Mouse (Mus musculus) intestine, embryonic 16.5 days (tissue): ENCODE measurements around the gene Emx2. TPM values are rescaled to one million over a fixed set of nuclear protein-coding genes. Genes with fewer than 3 reads are reported as not detected.

Source experiments
- ATAC-seq: fragments of 200-750 bp; cut with Nextera tagmentation; 2 replicates; pipeline ENCODE4 v1.8.0; 2017; ENCODE audit warnings: moderate TSS enrichment, moderate library complexity
- H3K27ac ChIP-seq: fragments of 300-500 bp; sonication (generic); 2 replicates; pipeline ENCODE4 v1.5.1; 2014; ENCODE audit warnings: mild to moderate bottlenecking, low read length
- H3K27me3 ChIP-seq: fragments of 300-500 bp; sonication (generic); replicated peaks from 2 replicates; pipeline ENCODE4 v1.6.1; 2014; ENCODE audit warnings: low read length, control low read depth, mixed read lengths; ENCODE audit not compliant: control insufficient read depth, insufficient read depth
- H3K36me3 ChIP-seq: fragments of 300-500 bp; sonication (generic); 2 replicates; pipeline ENCODE4 v1.6.1; 2014; ENCODE audit warnings: low read length, control low read depth; ENCODE audit not compliant: control insufficient read depth, insufficient read depth
- H3K4me1 ChIP-seq: fragments of 300-500 bp; sonication (generic); 2 replicates; pipeline ENCODE4 v1.6.1; 2014; ENCODE audit warnings: low read length, control low read depth, mixed read lengths; ENCODE audit not compliant: control insufficient read depth, insufficient read depth
- H3K4me2 ChIP-seq: fragments of 300-500 bp; sonication (generic); 2 replicates; pipeline ENCODE4 v1.6.1; 2014; ENCODE audit warnings: low read depth, low read length, control low read depth
- H3K4me3 ChIP-seq: fragments of 300-500 bp; sonication (generic); 2 replicates; pipeline ENCODE4 v1.5.1; 2014; ENCODE audit warnings: mild to moderate bottlenecking, low read length
- H3K9ac ChIP-seq: fragments of 300-500 bp; sonication (generic); 2 replicates; pipeline ENCODE4 v1.6.1; 2014; ENCODE audit warnings: low read depth, low read length
- H3K9me3 ChIP-seq: fragments of 300-500 bp; sonication (generic); 2 replicates; pipeline ENCODE4 v1.6.1; 2016; ENCODE audit warnings: low read length, control low read depth; ENCODE audit not compliant: control insufficient read depth
- WGBS: fragments of 180-500 bp; shearing (Covaris S2); extraction: QIAGEN DNeasy Blood & Tissue Kit; methylation state at CpG from one replicate; pipeline ENCODE4 v1.1.7; 2014; 5-methylcytosine and 5-hydroxymethylcytosine counted together
- polyA plus RNA-seq: library from polyadenylated mRNA; unstranded; fragments of >200 nt; fragmentation: Nextera tagmentation; extraction: Ambion mirVana; gene quantifications from 2 replicates; pipeline ENCODE4 v1.2.1, GENCODE M21; 2015

The Emx2 gene
- polyA plus RNA-seq, 1 experiment from 2014 or later, result not detected

DNA sequence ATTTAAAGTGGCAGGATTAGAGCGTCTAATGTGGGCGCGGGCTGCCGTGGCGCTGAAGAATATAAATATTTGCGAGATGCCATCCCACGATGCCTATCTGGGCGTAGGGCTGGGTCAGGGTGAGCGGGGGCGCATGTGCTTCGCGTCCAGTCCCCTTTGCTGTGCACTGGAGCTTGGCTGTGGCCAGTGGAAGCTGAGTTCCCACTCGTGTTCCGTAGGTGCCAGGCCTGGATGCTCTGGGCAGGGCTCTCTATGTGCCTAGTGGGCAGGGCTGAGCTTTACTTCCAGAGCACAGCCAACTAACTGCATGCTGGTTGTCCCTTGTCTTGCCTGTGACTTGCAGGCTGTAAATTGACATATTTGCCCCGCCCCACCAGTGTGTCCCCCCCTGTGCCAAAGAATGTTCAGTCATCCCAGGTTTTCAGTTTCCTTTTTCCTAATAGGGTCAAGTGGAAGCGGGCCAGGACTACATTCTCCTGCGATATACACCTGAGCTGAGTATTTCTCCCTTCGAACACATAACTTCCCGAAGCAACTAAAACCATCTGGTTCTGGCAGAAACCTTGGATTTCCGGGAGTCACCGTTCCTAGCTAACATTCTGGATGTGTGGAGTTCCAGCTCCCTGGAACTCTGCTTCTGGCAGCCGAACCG is 9.4 kb downstream of the Emx2 start:
- WGBS, result 1% methylated on average over 23 of the region's 23 CpGs
- H3K4me3 ChIP-seq, result no peak overlapping the region
- peaks cover 95% of the 10 kb centered on the region for H3K27me3 ChIP-seq
- no peak overlapping the region for H3K4me2 ChIP-seq
- H3K4me1 ChIP-seq, result no peaks in the 10 kb centered on the region
- no peak for ATAC-seq
- no peak overlapping the region for H3K9ac ChIP-seq
- H3K9me3 ChIP-seq, result no peaks in the 10 kb centered on the region
- no peaks in the 10 kb centered on the region for H3K36me3 ChIP-seq
- H3K27ac ChIP-seq, result no peak overlapping the region

GRCm38 (mm10) chr19:59468065-59468810 is 10.1 kb downstream of the Emx2 start:
- H3K4me2 ChIP-seq, result no peak overlapping the region
- H3K9ac ChIP-seq, result no peak overlapping the region
- no peak; the same call in 1 of the 2 replicates for ATAC-seq

DNA sequence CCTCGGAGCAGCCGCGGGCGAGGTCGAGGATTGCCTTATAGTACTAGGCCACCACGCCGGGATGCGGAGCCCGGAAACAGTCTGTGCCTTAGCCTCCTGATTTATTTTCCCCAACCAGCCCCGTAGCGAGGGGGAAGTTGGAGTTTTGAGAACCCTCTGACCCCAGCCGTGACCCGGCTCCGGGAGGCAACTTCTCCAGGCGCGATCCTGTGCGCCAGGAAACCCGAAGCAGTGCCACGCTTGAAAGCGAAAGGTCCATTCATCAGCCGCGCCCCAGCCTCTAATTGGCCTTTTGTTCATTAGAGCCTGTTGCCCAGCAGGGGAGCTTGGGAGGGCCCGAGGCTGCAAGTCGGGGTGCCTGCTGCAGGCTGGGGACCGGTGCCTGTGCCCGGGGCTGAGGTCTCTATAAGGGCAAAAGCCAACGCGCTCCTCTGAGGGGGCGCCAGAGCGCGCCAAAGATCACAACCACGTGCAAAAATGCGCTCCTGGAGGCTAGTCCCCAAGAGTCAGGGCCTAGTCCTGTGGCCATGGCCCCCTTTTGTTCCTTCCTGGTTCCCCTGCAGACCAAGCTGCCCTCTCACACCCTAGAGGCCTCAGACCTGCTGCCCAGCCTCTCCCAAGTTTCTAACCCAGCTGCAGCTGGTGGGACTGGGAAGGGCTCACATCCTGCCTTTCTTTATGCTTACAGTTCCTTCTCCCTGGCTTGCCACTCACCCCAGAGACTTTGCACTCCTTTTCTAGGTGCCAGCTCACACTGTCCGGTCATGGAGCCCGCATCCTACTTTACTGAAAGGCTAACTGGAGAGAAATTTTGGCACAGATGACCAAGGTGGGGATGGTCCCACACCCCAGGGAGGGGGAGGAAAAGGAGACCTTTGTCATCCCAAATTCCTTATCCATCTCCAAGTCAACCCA is 11.1 kb downstream of the Emx2 start:
- H3K9ac ChIP-seq, result no peak overlapping the region

More at GRCm38 (mm10) chr19:59468065-59468810, 10.1 kb downstream of the Emx2 start:
- Histone ChIP-seq H3K9me3 (no peaks in the 10 kb centered on the region), H3K4me3 (no peak overlapping the region), H3K27ac (no peak overlapping the region), H3K4me1 (no peaks in the 10 kb centered on the region), H3K27me3 (peaks cover 92% of the 10 kb centered on the region), H3K36me3 (no peaks in the 10 kb centered on the region)
- WGBS, result 2% methylated on average over 25 of the region's 27 CpGs

GRCm38 (mm10) chr19:59470074-59470630 is 12.0 kb downstream of the Emx2 start:
- 11% methylated on average over 11 of the region's 11 CpGs for WGBS

More for the DNA sequence above, 11.1 kb downstream of the Emx2 start:
- no peak for ATAC-seq
- Histone ChIP-seq H3K4me2 (peak overlapping the region; percentile 43), H3K27ac (no peak overlapping the region), H3K36me3 (no peaks in the 10 kb centered on the region), H3K4me1 (no peaks in the 10 kb centered on the region), H3K9me3 (no peaks in the 10 kb centered on the region), H3K4me3 (peak overlapping the region; percentile 31), H3K27me3 (peaks cover 82% of the 10 kb centered on the region)
- WGBS, result 2% methylated on average over 35 of the region's 35 CpGs

GRCm38 (mm10) chr19:59470913-59471312 is 12.7 kb downstream of the Emx2 start:
- WGBS, result 1% methylated on average over 13 of the region's 13 CpGs
- ATAC-seq, result no peak
- Histone ChIP-seq H3K27me3 (peaks cover 67% of the 10 kb centered on the region), H3K9ac (no peak overlapping the region), H3K36me3 (no peaks in the 10 kb centered on the region), H3K4me3 (no peak overlapping the region), H3K4me1 (no peaks in the 10 kb centered on the region), H3K4me2 (no peak overlapping the region), H3K9me3 (no peaks in the 10 kb centered on the region), H3K27ac (no peak overlapping the region)

More at GRCm38 (mm10) chr19:59470074-59470630, 12.0 kb downstream of the Emx2 start:
- Histone ChIP-seq H3K4me2 (no peak overlapping the region), H3K9me3 (no peaks in the 10 kb centered on the region), H3K36me3 (no peaks in the 10 kb centered on the region), H3K27ac (no peak overlapping the region), H3K4me1 (no peaks in the 10 kb centered on the region), H3K4me3 (no peak overlapping the region), H3K27me3 (peaks cover 75% of the 10 kb centered on the region), H3K9ac (no peak overlapping the region)
- ATAC-seq, result no peak

DNA sequence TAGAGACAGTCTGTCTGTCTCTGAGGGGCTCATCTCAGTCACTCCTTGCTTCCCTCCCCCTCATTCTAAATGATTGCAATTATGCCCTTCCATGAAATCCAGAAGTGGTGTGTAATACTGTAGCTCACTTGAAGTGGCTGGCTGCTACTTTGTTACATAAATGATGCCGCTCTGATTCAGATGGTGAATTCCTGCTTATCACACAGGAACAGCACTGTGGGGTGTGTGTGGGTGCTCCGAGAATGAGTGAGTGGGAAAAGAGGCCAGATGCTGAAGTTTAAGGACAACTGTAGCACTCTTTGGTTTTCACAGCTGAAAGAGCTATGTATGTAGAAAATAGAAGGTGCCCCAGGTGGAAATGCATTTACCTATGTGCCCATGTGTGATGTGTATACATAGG is 14.7 kb downstream of the Emx2 start:
- H3K36me3 ChIP-seq, result no peaks in the 10 kb centered on the region
- no peaks in the 10 kb centered on the region for H3K9me3 ChIP-seq
- H3K4me2 ChIP-seq, result no peak overlapping the region
- no peak overlapping the region for H3K27ac ChIP-seq
- no peak overlapping the region for H3K4me3 ChIP-seq
- no peaks in the 10 kb centered on the region for H3K4me1 ChIP-seq
- H3K27me3 ChIP-seq, result peaks cover 49% of the 10 kb centered on the region
- ATAC-seq, result no peak
- 77% methylated on average over 2 of the region's 2 CpGs for WGBS
- no peak overlapping the region for H3K9ac ChIP-seq

- no peaks in the 10 kb centered on the region for H3K9me3 ChIP-seq
- H3K4me2 ChIP-seq, result no peak overlapping the region
- no peaks in the 10 kb centered on the region for H3K4me1 ChIP-seq
- no peak overlapping the region for H3K27ac ChIP-seq
- no peak overlapping the region for H3K9ac ChIP-seq
- no peaks in the 10 kb centered on the region; the same call in 1 of the 2 replicates for H3K27me3 ChIP-seq
- H3K36me3 ChIP-seq, result no peaks in the 10 kb centered on the region
- ATAC-seq, result no peak
- whole genome bisulfite sequencing, result 85% methylated on average over 3 of the region's 3 CpGs
- no peak overlapping the region for H3K4me3 ChIP-seq
Measured at GRCm38 (mm10) chr19:59479912-59480311, 21.7 kb downstream of the Emx2 start.

DNA sequence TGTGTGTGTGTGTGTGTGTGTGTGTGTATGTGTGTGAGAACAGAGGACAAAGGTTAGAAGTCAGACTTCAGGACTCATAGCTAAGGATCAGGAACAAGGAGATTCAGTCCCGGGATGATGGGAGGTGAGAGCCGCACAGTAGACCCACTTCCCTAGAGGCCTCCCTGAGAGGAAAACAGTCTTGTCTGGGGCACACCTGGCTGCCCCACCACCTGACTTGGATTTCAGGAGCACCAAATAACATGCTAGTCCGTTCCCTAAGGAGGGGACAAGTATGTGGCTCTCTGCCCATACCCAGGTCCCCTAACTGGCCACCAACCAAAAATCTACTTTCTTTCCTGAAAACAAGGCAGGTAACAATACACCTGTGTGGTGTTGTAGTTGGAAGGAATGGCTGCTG is 22.4 kb downstream of the Emx2 start:
- H3K27ac ChIP-seq, result no peak overlapping the region
- no peak for ATAC-seq
- 88% methylated on average over 3 of the region's 3 CpGs for WGBS
- H3K4me1 ChIP-seq, result no peaks in the 10 kb centered on the region; the same call in 1 of the 2 replicates
- H3K9me3 ChIP-seq, result no peaks in the 10 kb centered on the region
- H3K4me3 ChIP-seq, result no peak overlapping the region
- no peak overlapping the region for H3K9ac ChIP-seq
- H3K4me2 ChIP-seq, result no peak overlapping the region
- H3K36me3 ChIP-seq, result no peaks in the 10 kb centered on the region
- no peaks in the 10 kb centered on the region; the same call in 1 of the 2 replicates for H3K27me3 ChIP-seq

- 97% methylated on average over 1 of the region's 1 CpGs for WGBS
Measured at GRCm38 (mm10) chr19:59492258-59492657, 34.1 kb downstream of the Emx2 start.

More at GRCm38 (mm10) chr19:59492258-59492657, 34.1 kb downstream of the Emx2 start:
- no peak overlapping the region for H3K27ac ChIP-seq
- no peaks in the 10 kb centered on the region for H3K4me1 ChIP-seq
- H3K4me2 ChIP-seq, result no peak overlapping the region
- H3K4me3 ChIP-seq, result no peak overlapping the region
- no peak for ATAC-seq
- H3K9me3 ChIP-seq, result no peaks in the 10 kb centered on the region
- no peak overlapping the region for H3K9ac ChIP-seq
- H3K27me3 ChIP-seq, result no peaks in the 10 kb centered on the region
- no peaks in the 10 kb centered on the region for H3K36me3 ChIP-seq
